Mouse (Mus musculus) limb, embryonic 10.5 days (tissue): ENCODE data around the gene Sh3bgrl2. TPM values are rescaled to one million over a fixed set of nuclear protein-coding genes. Genes with fewer than 3 reads are reported as not detected.
"Not testable (repeated sequence)": the region's sequence is repeated elsewhere in the genome, so short reads cannot be mapped to it uniquely, and the experiment has no call there.

Experiments
- DNase-seq: peaks from one replicate; pipeline ENCODE4 v3.0.0-alpha.2; 2017; ENCODE audit warnings: low spot score
- H3K27ac ChIP-seq: fragments of 300-500 bp; sonication (generic); 2 replicates; pipeline ENCODE4 v1.5.1; 2016; ENCODE audit warnings: mild to moderate bottlenecking
- H3K27me3 ChIP-seq: fragments of 300-500 bp; sonication (generic); 2 replicates; pipeline ENCODE4 v1.6.1; 2016; ENCODE audit warnings: low read depth, mild to moderate bottlenecking; ENCODE audit not compliant: poor library complexity, severe bottlenecking
- H3K36me3 ChIP-seq: fragments of 300-500 bp; sonication (generic); 2 replicates; pipeline ENCODE4 v1.6.1; 2016; ENCODE audit warnings: mild to moderate bottlenecking, moderate library complexity
- H3K4me1 ChIP-seq: fragments of 300-500 bp; sonication (generic); 2 replicates; pipeline ENCODE4 v1.6.1; 2016
- H3K4me3 ChIP-seq: fragments of 300-500 bp; sonication (generic); 2 replicates; pipeline ENCODE4 v1.5.1; 2016; ENCODE audit warnings: mild to moderate bottlenecking, moderate library complexity
- H3K9me3 ChIP-seq: fragments of 300-500 bp; sonication (generic); replicated peaks from 2 replicates; pipeline ENCODE4 v1.6.1; 2016; ENCODE audit warnings: mild to moderate bottlenecking
- WGBS: fragments of 180-500 bp; shearing (Covaris S2); methylation state at CpG from one replicate; pipeline ENCODE4 v1.1.7; 2016; 5-methylcytosine and 5-hydroxymethylcytosine counted together
- polyA plus RNA-seq: library from polyadenylated mRNA; unstranded; fragments of >200 nt; fragmentation: Nextera tagmentation; extraction: Ambion mirVana; gene quantifications from 2 replicates; pipeline ENCODE4 v1.2.1, GENCODE M21; 2016

Sh3bgrl2 gene
- 9.2 and 10.9 TPM in 2 replicates for polyA plus RNA-seq

GRCm38 (mm10) chr9:83547830-83548689 lies at the start of gene Sh3bgrl2:
Sh3bgrl2 (plus strand) TSS chr9:83548327.
- Histone ChIP-seq H3K27ac (peak within 1 kb of the TSS; percentile 84), H3K4me1 (peaks cover 9% of the 10 kb centered on the region), H3K9me3 (no peaks in the 10 kb centered on the region), H3K4me3 (peak within 1 kb of the TSS; percentile 75), H3K27me3 (peaks cover 27% of the 10 kb centered on the region), H3K36me3 (no peaks in the 10 kb centered on the region)
- 3% methylated on average over 76 of the region's 76 CpGs for WGBS
- peak; percentile 86 for DNase-seq

DNA sequence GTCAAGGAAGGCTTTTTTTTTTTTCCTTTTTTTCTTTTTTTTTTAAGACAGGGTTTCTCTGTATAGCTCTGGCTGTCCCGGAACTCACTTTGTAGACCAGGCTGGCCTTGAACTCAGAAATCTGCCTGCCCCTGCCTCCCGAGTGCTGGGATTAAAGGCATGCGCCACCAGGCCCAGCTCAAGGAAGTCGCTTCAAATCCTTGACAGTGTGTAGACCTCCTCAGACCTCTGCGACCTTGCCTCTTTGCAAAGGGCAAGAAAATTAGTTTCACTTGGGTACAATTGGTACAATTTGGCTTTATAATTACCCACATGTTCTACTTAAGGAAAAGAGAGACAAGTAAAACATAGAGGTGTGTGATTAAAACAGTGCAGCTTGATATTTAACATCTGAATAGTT lies 29.0 kb upstream of the Sh3bgrl2 start:
- not testable (repeated sequence) for H3K9me3 ChIP-seq, H3K27me3 ChIP-seq, H3K4me1 ChIP-seq, H3K4me3 ChIP-seq, H3K27ac ChIP-seq, H3K36me3 ChIP-seq, DNase-seq
- WGBS: 79% methylated on average over 5 of the region's 5 CpGs

DNA sequence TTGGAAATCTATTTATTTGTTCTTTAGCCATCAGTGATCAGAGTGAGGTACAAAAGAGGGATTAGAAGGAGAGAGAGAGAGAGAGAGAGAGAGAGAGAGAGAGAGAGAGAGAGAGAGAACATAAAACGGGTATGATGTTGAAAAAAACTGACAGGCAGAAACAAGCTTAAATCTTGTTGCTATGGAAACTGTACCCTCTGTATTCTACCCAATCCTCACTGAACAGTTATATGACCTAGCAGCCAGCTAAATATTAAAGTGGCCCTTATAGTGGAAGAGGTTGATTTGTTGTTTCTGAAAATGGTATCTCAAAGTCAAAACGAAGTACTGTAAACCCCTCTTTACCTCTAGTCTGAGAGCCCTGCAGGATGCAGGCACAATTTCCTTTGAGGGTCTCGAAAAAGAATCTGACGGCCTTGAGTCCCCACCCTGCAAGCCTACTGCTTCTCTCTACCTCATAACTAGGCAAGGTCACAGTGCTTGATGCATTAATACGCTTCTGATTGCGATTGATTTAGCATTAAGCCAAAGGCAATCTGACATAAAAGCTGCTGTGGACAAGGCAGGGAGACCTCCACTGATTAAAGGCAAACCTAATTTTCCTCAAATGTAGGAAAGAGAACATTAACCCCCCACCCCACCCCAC lies 28.5 kb upstream of the Sh3bgrl2 start:
- H3K4me3 ChIP-seq: no peak overlapping the region
- 82% methylated on average over 6 of the region's 6 CpGs for WGBS
- H3K36me3 ChIP-seq: no peaks in the 10 kb centered on the region
- no peak for DNase-seq
- no peaks in the 10 kb centered on the region; the same call in 1 of the 2 replicates for H3K4me1 ChIP-seq
- no peaks in the 10 kb centered on the region for H3K9me3 ChIP-seq
- H3K27ac ChIP-seq: no peak overlapping the region
- no peaks in the 10 kb centered on the region for H3K27me3 ChIP-seq

DNA sequence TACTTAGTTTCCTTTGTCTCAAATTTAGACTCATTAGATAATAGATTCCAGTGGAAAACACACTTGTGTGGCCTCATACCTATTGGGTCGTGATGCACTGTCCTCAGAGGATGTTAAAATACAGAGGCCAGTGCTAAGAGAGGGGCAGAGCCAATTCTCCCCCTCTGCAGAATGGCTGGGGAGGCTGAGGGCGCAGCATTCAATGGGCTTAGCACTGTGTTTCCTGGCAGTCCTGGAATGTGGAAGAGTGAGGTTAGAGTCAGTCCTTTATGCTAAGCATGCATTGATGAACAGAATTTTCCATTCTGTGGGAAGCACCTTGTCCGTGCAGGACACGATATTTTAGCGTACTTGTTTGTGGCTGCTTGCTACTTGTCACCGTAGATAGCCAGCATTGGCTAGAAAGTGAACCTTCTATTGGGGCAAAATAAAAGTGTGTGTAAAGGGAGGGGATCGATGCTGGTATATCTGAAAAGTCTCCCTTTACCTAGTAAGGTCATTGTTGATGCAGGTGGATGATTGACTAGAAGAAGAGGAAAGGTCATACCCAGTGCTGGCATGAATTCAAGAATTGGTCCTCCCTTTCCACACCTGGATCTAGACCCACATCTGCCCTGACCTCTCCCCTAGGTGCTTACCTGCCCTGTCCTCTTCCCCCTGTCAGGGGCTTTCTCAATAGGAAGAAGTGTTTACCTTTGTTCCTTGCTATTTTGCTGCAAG lies 20.6 kb upstream of the Sh3bgrl2 start:
- Histone ChIP-seq H3K27ac (no peak overlapping the region), H3K36me3 (no peaks in the 10 kb centered on the region), H3K4me3 (no peak overlapping the region), H3K4me1 (no peaks in the 10 kb centered on the region), H3K27me3 (no peaks in the 10 kb centered on the region), H3K9me3 (no peaks in the 10 kb centered on the region)
- WGBS: 88% methylated on average over 7 of the region's 7 CpGs
- DNase-seq: no peak

DNA sequence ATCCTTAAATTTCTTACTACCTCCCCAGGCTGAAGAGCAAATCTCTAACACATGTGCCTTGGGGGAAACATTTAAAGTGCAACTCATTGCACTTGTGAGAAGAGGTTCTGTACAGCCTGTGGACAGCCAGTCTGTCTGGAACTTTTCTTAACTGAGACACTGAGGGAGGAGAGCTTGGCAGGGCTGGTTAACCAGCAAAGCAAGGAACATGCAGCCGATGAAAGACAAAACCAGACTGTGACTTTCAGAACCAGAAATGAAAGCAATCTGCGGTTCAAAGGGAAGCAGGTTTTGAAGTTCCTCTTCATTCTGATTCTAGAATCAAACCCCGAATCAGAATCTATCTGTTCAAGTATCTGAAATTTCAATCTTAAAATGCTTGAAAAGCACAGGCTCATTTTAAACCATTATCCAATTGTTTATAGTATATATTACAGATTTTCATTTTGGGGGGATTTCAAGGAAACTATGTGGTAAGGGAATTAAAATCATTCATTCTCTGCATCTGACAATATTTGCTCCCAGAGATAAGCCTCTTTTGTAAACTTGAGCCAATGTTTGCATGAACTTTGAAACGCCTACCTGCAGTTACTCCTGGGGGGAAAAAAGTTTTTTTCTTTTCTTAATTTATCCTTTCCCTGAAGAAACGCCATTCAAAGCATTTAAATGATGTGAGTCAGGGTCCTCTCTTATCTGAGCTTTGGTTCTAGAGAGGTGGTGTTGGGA lies 14.9 kb upstream of the Sh3bgrl2 start:
- 88% methylated on average over 5 of the region's 5 CpGs for WGBS
- Histone ChIP-seq H3K27me3 (no peaks in the 10 kb centered on the region), H3K4me1 (0 out of 2 replicates have a peak, but pooled peaks cover 5% of the 10 kb centered on the region), H3K27ac (no peak overlapping the region), H3K4me3 (no peak overlapping the region), H3K9me3 (no peaks in the 10 kb centered on the region), H3K36me3 (no peaks in the 10 kb centered on the region)
- DNase-seq: no peak

DNA sequence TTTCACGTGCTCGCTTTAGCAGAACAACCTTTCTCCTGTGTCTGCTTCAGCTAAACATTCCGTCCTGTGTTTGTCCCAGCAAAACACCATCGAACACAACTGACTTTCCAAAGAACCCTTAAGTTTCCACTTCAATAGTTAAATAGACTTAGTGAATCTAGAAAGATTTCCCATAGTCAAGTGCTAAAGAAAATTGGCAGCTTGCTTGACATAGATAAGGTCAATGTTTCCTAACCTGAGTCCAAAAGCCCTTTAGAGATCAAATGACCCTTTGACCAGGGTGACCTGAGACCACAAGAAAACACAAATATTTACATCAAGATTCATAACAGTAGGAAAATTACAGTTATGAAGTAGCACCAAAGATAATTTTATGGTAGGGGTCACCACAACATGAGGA lies 11.2 kb upstream of the Sh3bgrl2 start:
- H3K9me3 ChIP-seq: no peaks in the 10 kb centered on the region
- no peaks in the 10 kb centered on the region for H3K36me3 ChIP-seq
- H3K4me1 ChIP-seq: 0 out of 2 replicates have a peak, but pooled peaks cover 6% of the 10 kb centered on the region
- 94% methylated on average over 4 of the region's 4 CpGs for whole genome bisulfite sequencing
- H3K4me3 ChIP-seq: no peak overlapping the region
- H3K27me3 ChIP-seq: no peaks in the 10 kb centered on the region
- DNase-seq: no peak
- no peak overlapping the region for H3K27ac ChIP-seq

GRCm38 (mm10) chr9:83537510-83537909 lies 10.6 kb upstream of the Sh3bgrl2 start:
- 0 out of 2 replicates have a peak, but pooled peaks cover 6% of the 10 kb centered on the region for H3K4me1 ChIP-seq
- H3K27me3 ChIP-seq: no peaks in the 10 kb centered on the region
- H3K36me3 ChIP-seq: no peaks in the 10 kb centered on the region
- H3K27ac ChIP-seq: no peak overlapping the region
- WGBS: 61% methylated on average over 2 of the region's 2 CpGs
- no peak overlapping the region for H3K4me3 ChIP-seq
- no peak for DNase-seq
- no peaks in the 10 kb centered on the region for H3K9me3 ChIP-seq

- H3K36me3 ChIP-seq: no peaks in the 10 kb centered on the region
- 0 out of 2 replicates have a peak, but pooled peaks cover 6% of the 10 kb centered on the region for H3K4me1 ChIP-seq
- no peaks in the 10 kb centered on the region for H3K9me3 ChIP-seq
- WGBS: 51% methylated on average over 15 of the region's 15 CpGs
- no peak overlapping the region for H3K4me3 ChIP-seq
- no peaks in the 10 kb centered on the region for H3K27me3 ChIP-seq
- no peak for DNase-seq
- H3K27ac ChIP-seq: no peak overlapping the region
These were observed 10.1 kb upstream of the Sh3bgrl2 start for GRCm38 (mm10) chr9:83537921-83538536.

GRCm38 (mm10) chr9:83539809-83540491 lies 8.2 kb upstream of the Sh3bgrl2 start:
- Histone ChIP-seq H3K36me3 (no peaks in the 10 kb centered on the region), H3K4me1 (0 out of 2 replicates have a peak, but pooled peaks cover 6% of the 10 kb centered on the region), H3K27ac (no peak overlapping the region), H3K4me3 (no peak overlapping the region), H3K27me3 (no peaks in the 10 kb centered on the region), H3K9me3 (no peaks in the 10 kb centered on the region)
- 83% methylated on average over 14 of the region's 14 CpGs for WGBS
- no peak for DNase-seq

- no peaks in the 10 kb centered on the region for H3K27me3 ChIP-seq
- DNase-seq: no peak
- 0 out of 2 replicates have a peak, but pooled peaks cover 6% of the 10 kb centered on the region for H3K4me1 ChIP-seq
- H3K27ac ChIP-seq: no peak overlapping the region
- H3K9me3 ChIP-seq: no peaks in the 10 kb centered on the region
- no peaks in the 10 kb centered on the region for H3K36me3 ChIP-seq
- 94% methylated on average over 4 of the region's 4 CpGs for WGBS
- H3K4me3 ChIP-seq: no peak overlapping the region
These were observed 7.7 kb upstream of the Sh3bgrl2 start for GRCm38 (mm10) chr9:83540492-83540857.

DNA sequence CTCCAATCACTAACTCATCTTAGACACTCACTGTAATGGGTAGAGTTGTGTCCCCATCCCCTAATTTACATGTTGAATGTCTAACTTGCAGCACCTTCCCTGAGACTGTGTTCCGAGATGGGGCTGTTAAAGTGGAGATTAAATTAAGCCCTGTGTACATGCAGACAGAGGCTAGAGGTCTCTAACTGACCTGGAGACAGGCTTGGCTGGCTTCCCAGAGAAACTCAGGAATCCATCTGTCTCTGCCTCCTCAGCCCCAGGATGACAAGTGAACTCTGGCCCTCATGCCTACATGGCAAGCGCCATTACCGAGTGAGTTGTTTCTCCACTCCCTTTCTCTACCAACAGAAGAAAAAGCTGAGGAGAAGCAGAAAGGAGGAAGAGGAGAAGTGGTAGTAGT lies 7.2 kb upstream of the Sh3bgrl2 start:
- H3K9me3 ChIP-seq: no peaks in the 10 kb centered on the region
- 80% methylated on average over 3 of the region's 3 CpGs for WGBS
- H3K36me3 ChIP-seq: no peaks in the 10 kb centered on the region
- H3K27ac ChIP-seq: no peak overlapping the region
- H3K4me1 ChIP-seq: 0 out of 2 replicates have a peak, but pooled peaks cover 6% of the 10 kb centered on the region
- no peaks in the 10 kb centered on the region for H3K27me3 ChIP-seq
- H3K4me3 ChIP-seq: no peak overlapping the region
- no peak for DNase-seq
